ENCODE assay signal across 25 mouse cellular contexts in the genomic region with DNA sequence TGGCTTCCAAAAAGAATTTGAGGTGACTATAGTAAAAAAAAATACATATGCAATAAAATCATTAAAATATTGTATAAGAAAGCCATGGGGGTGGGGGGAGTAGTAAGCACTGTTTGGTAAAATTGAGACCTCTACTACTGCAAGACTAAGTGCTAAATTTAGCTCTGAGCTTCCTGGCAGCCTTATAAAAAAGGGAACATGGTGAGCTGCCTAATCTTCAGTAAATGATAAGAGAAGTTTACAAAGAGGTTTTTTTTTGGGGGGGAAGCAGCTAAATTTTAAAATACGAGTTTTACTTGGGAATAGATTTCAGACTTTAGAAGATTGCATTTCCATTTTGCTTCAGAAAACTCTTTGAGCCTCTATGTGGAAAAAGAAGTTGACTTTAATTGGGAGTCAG. TPM values are rescaled to one million over a fixed set of nuclear protein-coding genes. Genes with fewer than 3 reads are reported as not detected.
DNase-seq lines count a peak whose midpoint lies in the region; ATAC-seq and TF ChIP-seq lines count a peak whose summit lies in the region.
"Had no signal": no experiment of that assay in that cellular context is flagged by ENCODE, and none has a peak within 500 bp of the region (broad histone marks: within the 10 kb centered on the region; RNA-seq: fewer than 3 reads in every experiment).

No protein-coding gene starts in this region.

- 0 out of 2 replicates have a peak, but pooled peaks cover 3% of the 10 kb centered on the region for H3K27me3 ChIP-seq in embryonic facial prominence, embryonic 12.5 days
- H3K27me3 ChIP-seq in embryonic facial prominence, embryonic 10.5 days (replicated peaks; ENCODE audit: low read depth, poor library complexity, severe bottlenecking), result peaks cover 46% of the 10 kb centered on the region
- H3K27me3 ChIP-seq in embryonic facial prominence, embryonic 13.5 days, result no peaks in the 10 kb centered on the region
- H3K27me3 ChIP-seq in limb, embryonic 15.5 days, result no peaks in the 10 kb centered on the region
- H3K27me3 ChIP-seq: CH12.LX had no signal

- H3K36me3 ChIP-seq in embryonic facial prominence, embryonic 12.5 days, result no peaks in the 10 kb centered on the region
- no peaks in the 10 kb centered on the region for H3K36me3 ChIP-seq in embryonic facial prominence, embryonic 10.5 days (replicated peaks)
- H3K36me3 ChIP-seq in embryonic facial prominence, embryonic 13.5 days, result no peaks in the 10 kb centered on the region
- H3K36me3 ChIP-seq in limb, embryonic 15.5 days, result no peaks in the 10 kb centered on the region
- H3K36me3 ChIP-seq: forebrain, embryonic 10.5 days; G1E; heart, embryonic 12.5 days; heart, embryonic 15.5 days; hindbrain, embryonic 10.5 days; hindbrain, embryonic 13.5 days; intestine, embryonic 15.5 days had no signal

- no peaks in the 10 kb centered on the region for H3K9me3 ChIP-seq in embryonic facial prominence, embryonic 12.5 days
- no peaks in the 10 kb centered on the region for H3K9me3 ChIP-seq in embryonic facial prominence, embryonic 10.5 days
- no peaks in the 10 kb centered on the region for H3K9me3 ChIP-seq in embryonic facial prominence, embryonic 13.5 days
- H3K9me3 ChIP-seq in limb, embryonic 15.5 days, result no peaks in the 10 kb centered on the region
- H3K9me3 ChIP-seq: forebrain, embryonic 10.5 days; forebrain, embryonic 13.5 days; heart, embryonic 12.5 days; heart, embryonic 15.5 days; hindbrain, embryonic 10.5 days; hindbrain, embryonic 13.5 days; intestine, embryonic 15.5 days had no signal

- ATAC-seq in embryonic facial prominence, embryonic 12.5 days (ENCODE audit: insufficient number of reproducible peaks, insufficient read depth, low FRiP score, low TSS enrichment), result no peak
- ATAC-seq in embryonic facial prominence, embryonic 13.5 days (ENCODE audit: insufficient number of reproducible peaks, insufficient read depth, low FRiP score, low TSS enrichment, low read depth), result no peak
- ATAC-seq in limb, embryonic 15.5 days (ENCODE audit: insufficient number of reproducible peaks, low FRiP score, low TSS enrichment, low read depth), result no peak
- ATAC-seq: forebrain, embryonic 13.5 days; forebrain, embryonic 16.5 days; hindbrain, embryonic 16.5 days; intestine, embryonic 15.5 days had no signal

- 78% methylated on average over 1 of the region's 1 CpGs for WGBS in embryonic facial prominence, embryonic 12.5 days
- 79% methylated on average over 1 of the region's 1 CpGs for WGBS in embryonic facial prominence, embryonic 10.5 days
- 72% methylated on average over 1 of the region's 1 CpGs for WGBS in embryonic facial prominence, embryonic 13.5 days
- WGBS in limb, embryonic 15.5 days, result 58% methylated on average over 1 of the region's 1 CpGs

- no peak for TF ChIP-seq CTCF in embryonic fibroblast, embryonic 13.5 days (IDR thresholded peaks at IDR 0.05; ENCODE audit: borderline replicate concordance, insufficient read depth, low read length)
- no peak for TF ChIP-seq CTCF in left cerebral cortex, adult 2 months (IDR thresholded peaks at IDR 0.05)

- peak overlapping the region; percentile 92; the same call in 1 of the 2 replicates for H3K27ac ChIP-seq in embryonic facial prominence, embryonic 12.5 days
- no peak overlapping the region for H3K27ac ChIP-seq in embryonic facial prominence, embryonic 10.5 days (replicated peaks)
- peak overlapping the region; percentile 98 for H3K27ac ChIP-seq in embryonic facial prominence, embryonic 13.5 days
- H3K27ac ChIP-seq in embryonic fibroblast, embryonic 13.5 days (ENCODE audit: insufficient read depth, low read length), result peak overlapping the region; percentile 71
- 0 out of 2 replicates have a peak overlapping the region, but pooled peaks have one; percentile 88 for H3K27ac ChIP-seq in limb, embryonic 15.5 days
- no peak overlapping the region for H3K27ac ChIP-seq in left cerebral cortex, adult 2 months
- H3K27ac ChIP-seq: forebrain, embryonic 10.5 days; forebrain, embryonic 13.5 days; gastrocnemius, adult 2 months; heart, embryonic 15.5 days; hindbrain, embryonic 10.5 days; hindbrain, embryonic 13.5 days; intestine, embryonic 15.5 days had no signal

- H3K4me1 ChIP-seq in embryonic facial prominence, embryonic 12.5 days, result peaks cover 33% of the 10 kb centered on the region
- H3K4me1 ChIP-seq in embryonic facial prominence, embryonic 10.5 days, result peaks cover 33% of the 10 kb centered on the region
- peaks cover 52% of the 10 kb centered on the region for H3K4me1 ChIP-seq in embryonic facial prominence, embryonic 13.5 days
- peaks cover 17% of the 10 kb centered on the region for H3K4me1 ChIP-seq in embryonic fibroblast, embryonic 13.5 days (ENCODE audit: control insufficient read depth, insufficient read depth, low read length)
- H3K4me1 ChIP-seq in limb, embryonic 15.5 days, result peaks cover 43% of the 10 kb centered on the region

- H3K9ac ChIP-seq in embryonic facial prominence, embryonic 12.5 days, result no peak overlapping the region
- H3K9ac ChIP-seq in embryonic facial prominence, embryonic 13.5 days, result no peak overlapping the region
- H3K9ac ChIP-seq in limb, embryonic 15.5 days, result no peak overlapping the region
- H3K9ac ChIP-seq: forebrain, embryonic 13.5 days; heart, embryonic 12.5 days; heart, embryonic 15.5 days; hindbrain, embryonic 13.5 days; intestine, embryonic 15.5 days had no signal

- H3K4me3 ChIP-seq in embryonic facial prominence, embryonic 12.5 days, result no peak overlapping the region
- no peak overlapping the region for H3K4me3 ChIP-seq in embryonic facial prominence, embryonic 10.5 days
- 0 out of 2 replicates have a peak overlapping the region, but pooled peaks have one; percentile 83 for H3K4me3 ChIP-seq in embryonic facial prominence, embryonic 13.5 days
- no peak overlapping the region for H3K4me3 ChIP-seq in embryonic fibroblast, embryonic 13.5 days (ENCODE audit: insufficient read depth, low read length)
- H3K4me3 ChIP-seq in limb, embryonic 15.5 days, result no peak overlapping the region
- H3K4me3 ChIP-seq in left cerebral cortex, adult 2 months, result no peak overlapping the region
- H3K4me3 ChIP-seq: forebrain, embryonic 10.5 days; forebrain, embryonic 13.5 days; gastrocnemius, adult 2 months; heart, embryonic 12.5 days; heart, embryonic 15.5 days; hindbrain, embryonic 10.5 days; hindbrain, embryonic 13.5 days; intestine, embryonic 15.5 days had no signal

- intact Hi-C loops in left cerebral cortex, adult 2 months (cut with DNase I), result loop anchor here (10.0 kb wide), 1 partner anchor 127 kb away; a partner anchor contains a TSS

- no peak for DNase-seq in embryonic facial prominence, embryonic 10.5 days (ENCODE audit: low spot score)
- DNase-seq in gastrocnemius, postnatal 25 days, result no peak
- no peak for DNase-seq in left cerebral cortex, adult 2 months (ENCODE audit: extremely low spot score in 1 of 2, low spot score in 2 of 2)
- no peak for DNase-seq in cerebellum, postnatal 14 days
- DNase-seq: adrenal gland, adult 2 months; adrenal gland, postnatal 14 days; B cell, adult 2 months; cerebellum, adult 11 months; cerebellum, adult 2 months had no signal

- H3K4me2 ChIP-seq in embryonic facial prominence, embryonic 12.5 days (replicated peaks), result no peak overlapping the region
- peak overlapping the region; percentile 71 for H3K4me2 ChIP-seq in embryonic facial prominence, embryonic 13.5 days
- peak overlapping the region; percentile 77; the same call in 1 of the 2 replicates for H3K4me2 ChIP-seq in limb, embryonic 15.5 days
- H3K4me2 ChIP-seq: forebrain, embryonic 13.5 days; heart, embryonic 12.5 days; heart, embryonic 15.5 days; hindbrain, embryonic 13.5 days; intestine, embryonic 15.5 days had no signal

- TF ChIP-seq POLR2A in embryonic fibroblast, embryonic 13.5 days (IDR thresholded peaks at IDR 0.05; ENCODE audit: low read depth, low read length), result no peak

RNA-seq across cellular contexts. Expression of a gene that starts 3.7 kb away (rescaled TPM):
- 23.5 and 24.1 TPM in 2 replicates for polyA plus RNA-seq in embryonic facial prominence, embryonic 12.5 days (2016; fragmentation: Nextera tagmentation; extraction: Ambion mirVana)
- 2.2 and 3.6 TPM in 2 replicates for polyA plus RNA-seq in embryonic facial prominence, embryonic 10.5 days (2016; fragmentation: Nextera tagmentation; extraction: Ambion mirVana)
- polyA plus RNA-seq in embryonic facial prominence, embryonic 13.5 days (2015; fragmentation: Nextera tagmentation; extraction: Ambion mirVana), result 33.2 and 39.5 TPM in 2 replicates
- 36.4 and 73.4 TPM in 2 replicates for polyA plus RNA-seq in embryonic fibroblast, embryonic 13.5 days (2011; ENCODE audit: insufficient read length, low read depth, missing spikeins)
- polyA plus RNA-seq in limb, embryonic 15.5 days (2015; fragmentation: Nextera tagmentation; extraction: Ambion mirVana), result 18.6 and 23.0 TPM in 2 replicates
- 1 to 10 TPM in 1 of 2 experiments, under 1 TPM in 1; 0.92 to 2.4 TPM for total RNA-seq in gastrocnemius, postnatal 25 days (2021)
- 1 to 10 TPM; 1.2 to 1.6 TPM for total RNA-seq in left cerebral cortex, adult 2 months (2021)
- polyA plus RNA-seq: G1E had no signal

RNA-seq across cellular contexts. Expression of a gene that starts 37.3 kb away (rescaled TPM):
- 17.2 and 18.6 TPM in 2 replicates for polyA plus RNA-seq in embryonic facial prominence, embryonic 12.5 days (2016; fragmentation: Nextera tagmentation; extraction: Ambion mirVana)
- polyA plus RNA-seq in embryonic facial prominence, embryonic 10.5 days (2016; fragmentation: Nextera tagmentation; extraction: Ambion mirVana), result 23.7 and 25.8 TPM in 2 replicates
- 13.7 and 15.6 TPM in 2 replicates for polyA plus RNA-seq in embryonic facial prominence, embryonic 13.5 days (2015; fragmentation: Nextera tagmentation; extraction: Ambion mirVana)
- polyA plus RNA-seq in embryonic fibroblast, embryonic 13.5 days (2011; ENCODE audit: insufficient read length, low read depth, missing spikeins), result 6.3 and 6.5 TPM in 2 replicates
- polyA plus RNA-seq in limb, embryonic 15.5 days (2015; fragmentation: Nextera tagmentation; extraction: Ambion mirVana), result 14.3 and 14.4 TPM in 2 replicates
- total RNA-seq in gastrocnemius, postnatal 25 days (2021), result 1 to 10 TPM; 1.7 to 1.9 TPM
- total RNA-seq in left cerebral cortex, adult 2 months (2021), result 1 to 10 TPM; 5.8 to 6.7 TPM

Comparison
In these comparisons a context has a peak if more than half of its experiments do, and no peak if none do; other contexts are left out.
1. H3K27ac ChIP-seq: peak in embryonic facial prominence, embryonic 12.5 days (single experiment), embryonic facial prominence, embryonic 13.5 days (single experiment), embryonic fibroblast, embryonic 13.5 days (single experiment) and limb, embryonic 15.5 days (single experiment); none in embryonic facial prominence, embryonic 10.5 days (single experiment) and left cerebral cortex, adult 2 months (single experiment).